Mouse (Mus musculus) C2C12 (cell line): Measurements from ENCODE around the gene Slc1a4. TPM values are rescaled to one million over a fixed set of nuclear protein-coding genes. Genes with fewer than 3 reads are reported as not detected.

Experiments used
- H3K27me3 ChIP-seq: one replicate; pipeline ENCODE4 v1.6.1; 2011; ENCODE audit not compliant: control insufficient read depth, insufficient read depth, insufficient read length
- H3K36me3 ChIP-seq: one replicate; pipeline ENCODE4 v1.6.1; 2011; ENCODE audit not compliant: control insufficient read depth, insufficient read depth
- H3K4me3 ChIP-seq: one replicate; pipeline ENCODE4 v1.5.1; 2011; ENCODE audit warnings: mild to moderate bottlenecking, control low read depth; ENCODE audit not compliant: poor library complexity, insufficient read depth, severe bottlenecking
- H3K79me2 ChIP-seq: one replicate; pipeline ENCODE4 v1.6.1; 2011; ENCODE audit not compliant: control insufficient read depth, insufficient read depth
- H3K79me3 ChIP-seq: one replicate; pipeline ENCODE4 v1.6.1; 2011; ENCODE audit warnings: low read depth, control low read depth
- H3ac ChIP-seq: one replicate; pipeline ENCODE3; 2011; ENCODE audit warnings: low read depth; ENCODE audit not compliant: control insufficient read depth, insufficient read length
- CEBPB ChIP-seq: IDR thresholded peaks from one replicate; pipeline ENCODE4 v1.6.1; 2011; ENCODE audit warnings: low read depth, mild to moderate bottlenecking, control low read depth, moderate library complexity
- CTCF ChIP-seq: IDR thresholded peaks from one replicate; pipeline ENCODE4 v1.5.1; 2011; ENCODE audit not compliant: control insufficient read depth, insufficient read depth, insufficient read length
- FOSL1 ChIP-seq: IDR thresholded peaks from one replicate; pipeline ENCODE4 v1.8.0; 2011; ENCODE audit warnings: mild to moderate bottlenecking, low read length; ENCODE audit not compliant: poor library complexity, insufficient read depth, severe bottlenecking
- MAX ChIP-seq: IDR thresholded peaks from one replicate; pipeline ENCODE4 v1.6.1; 2011; ENCODE audit warnings: mild to moderate bottlenecking, control low read depth
- MYOD1 ChIP-seq: IDR thresholded peaks from one replicate; pipeline ENCODE4 v1.6.1; 2011; ENCODE audit warnings: low read depth; ENCODE audit not compliant: control insufficient read depth, insufficient read length
- MYOG ChIP-seq: IDR thresholded peaks from one replicate; pipeline ENCODE4 v1.6.1; 2011; ENCODE audit not compliant: control insufficient read depth, insufficient read length; ENCODE audit errors: extremely low read depth
- USF1 ChIP-seq: IDR thresholded peaks from one replicate; pipeline ENCODE4 v1.6.1; 2011; ENCODE audit warnings: low read depth, mild to moderate bottlenecking, control low read depth, moderate library complexity
- polyA plus RNA-seq: library from polyadenylated mRNA; unstranded; fragments of >200 nt; fragmentation: generic; extraction: Trizol; gene quantifications from one replicate; pipeline ENCODE4 v1.2.1, GENCODE M21; 2012; ENCODE audit warnings: missing spikeins

Gene Slc1a4
- polyA plus RNA-seq, 1 experiment, result 19.8 TPM

- no peaks in the 10 kb centered on the region for H3K36me3 ChIP-seq
- no peak overlapping the region for H3ac ChIP-seq
- TF ChIP-seq MYOG (no peak), CTCF (no peak), MYOD1 (no peak), MAX (no peak), USF1 (no peak), FOSL1 (no peak), CEBPB (no peak)
- no peaks in the 10 kb centered on the region for H3K79me2 ChIP-seq
- H3K79me3 ChIP-seq, result no peaks in the 10 kb centered on the region
- no peak overlapping the region for H3K4me3 ChIP-seq
- H3K27me3 ChIP-seq, result no peaks in the 10 kb centered on the region
Observed at GRCm38 (mm10) chr11:20284463-20284862, 48.0 kb downstream of the Slc1a4 start.

DNA sequence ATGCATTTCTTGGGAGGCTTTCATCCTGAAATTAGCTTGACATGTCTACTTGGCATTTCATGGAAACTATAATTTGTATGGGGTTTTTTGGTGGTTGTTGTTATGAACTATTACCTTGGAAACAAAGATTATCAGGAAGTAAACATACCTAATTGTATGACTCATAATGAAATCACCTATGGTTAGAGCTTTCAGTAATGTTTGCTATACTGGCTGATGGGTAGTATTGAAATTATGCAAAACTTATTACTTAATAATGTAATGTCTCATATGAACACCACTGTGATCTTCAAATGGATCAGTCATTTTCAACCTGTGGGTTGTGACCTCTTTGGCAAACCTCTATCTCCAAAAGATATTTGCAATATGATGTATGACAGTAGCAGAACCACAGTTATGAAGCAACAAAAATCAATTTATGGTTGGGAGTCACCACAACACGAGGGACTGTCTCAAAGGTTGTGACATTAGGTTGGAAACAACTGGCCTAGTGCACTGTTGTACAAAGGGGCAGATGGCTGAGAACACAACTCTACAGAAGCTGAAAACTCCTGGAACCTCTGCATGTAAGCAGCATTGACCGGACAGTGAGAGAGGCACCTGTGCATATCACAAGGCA, 49.8 kb downstream of the Slc1a4 start:
- no peaks in the 10 kb centered on the region for H3K79me3 ChIP-seq
- H3K79me2 ChIP-seq, result no peaks in the 10 kb centered on the region
- TF ChIP-seq MYOG, result no peak
- TF ChIP-seq USF1, result no peak
- TF ChIP-seq CEBPB, result peak; percentile 19
- H3K36me3 ChIP-seq, result no peaks in the 10 kb centered on the region
- H3ac ChIP-seq, result no peak overlapping the region
- no peaks in the 10 kb centered on the region for H3K27me3 ChIP-seq
- H3K4me3 ChIP-seq, result no peak overlapping the region

DNA sequence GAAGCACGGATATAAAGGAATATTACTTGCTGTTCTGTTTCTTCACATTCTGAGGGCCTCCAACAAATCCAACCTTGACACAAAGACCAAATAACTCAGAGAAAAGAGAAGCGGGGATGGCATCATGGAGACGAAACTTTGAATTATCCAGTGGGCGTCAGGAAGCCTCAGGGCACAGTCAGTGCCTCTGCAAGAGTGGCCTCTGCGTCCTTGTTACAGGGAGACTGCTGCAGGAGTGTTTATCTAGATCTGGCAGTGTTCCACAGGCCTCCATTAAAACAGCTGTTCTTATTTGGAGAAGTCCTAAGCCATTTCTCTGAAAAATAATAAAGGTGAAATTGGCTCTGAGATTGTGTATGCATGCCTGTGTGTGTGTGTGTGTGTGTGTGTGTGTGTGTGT, 51.5 kb downstream of the Slc1a4 start:
- Histone ChIP-seq H3K4me3 (no peak overlapping the region), H3K79me3 (no peaks in the 10 kb centered on the region), H3ac (no peak overlapping the region), H3K36me3 (no peaks in the 10 kb centered on the region), H3K79me2 (no peaks in the 10 kb centered on the region), H3K27me3 (no peaks in the 10 kb centered on the region)
- TF ChIP-seq FOSL1 (no peak), CTCF (no peak), USF1 (no peak), CEBPB (no peak), MAX (no peak), MYOG (no peak), MYOD1 (no peak)

GRCm38 (mm10) chr11:20278702-20279101, 53.8 kb downstream of the Slc1a4 start:
- H3K4me3 ChIP-seq, result no peak overlapping the region
- TF ChIP-seq FOSL1 (no peak), MYOG (no peak), CTCF (no peak), CEBPB (no peak), MYOD1 (no peak), MAX (no peak), USF1 (no peak)
- no peaks in the 10 kb centered on the region for H3K27me3 ChIP-seq
- H3K36me3 ChIP-seq, result no peaks in the 10 kb centered on the region
- no peaks in the 10 kb centered on the region for H3K79me3 ChIP-seq
- no peaks in the 10 kb centered on the region for H3K79me2 ChIP-seq
- no peak overlapping the region for H3ac ChIP-seq

GRCm38 (mm10) chr11:20277106-20277505, 55.4 kb downstream of the Slc1a4 start:
- Histone ChIP-seq H3K36me3 (no peaks in the 10 kb centered on the region), H3K79me2 (no peaks in the 10 kb centered on the region), H3ac (no peak overlapping the region), H3K27me3 (no peaks in the 10 kb centered on the region), H3K4me3 (no peak overlapping the region), H3K79me3 (no peaks in the 10 kb centered on the region)
- TF ChIP-seq USF1 (no peak), CEBPB (no peak), FOSL1 (no peak), MYOG (no peak), MAX (no peak), CTCF (no peak), MYOD1 (no peak)

DNA sequence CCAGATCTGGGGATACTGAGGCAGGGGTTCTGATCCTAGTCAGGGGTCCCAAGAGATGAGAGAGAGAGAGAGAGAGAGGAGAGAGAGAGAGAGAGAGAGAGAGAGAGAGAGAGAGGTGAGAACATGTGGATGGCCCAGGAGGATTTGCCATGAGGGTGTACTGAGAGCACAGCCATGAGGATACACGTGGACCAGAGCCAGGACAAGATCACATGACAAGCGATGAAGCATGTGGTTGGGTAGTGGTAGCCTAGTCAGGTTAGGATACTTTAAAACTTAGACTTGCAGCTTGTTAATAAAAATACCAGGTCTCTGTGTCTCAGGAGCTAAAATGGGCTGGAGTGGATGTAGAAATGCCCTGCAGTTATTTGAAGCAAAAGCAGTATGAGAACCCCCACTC, 56.5 kb downstream of the Slc1a4 start:
- TF ChIP-seq FOSL1 (no peak), CTCF (no peak), CEBPB (no peak), USF1 (no peak), MAX (no peak), MYOD1 (no peak), MYOG (no peak)
- no peaks in the 10 kb centered on the region for H3K27me3 ChIP-seq
- H3K79me2 ChIP-seq, result no peaks in the 10 kb centered on the region
- no peak overlapping the region for H3K4me3 ChIP-seq
- no peaks in the 10 kb centered on the region for H3K79me3 ChIP-seq
- H3K36me3 ChIP-seq, result no peaks in the 10 kb centered on the region
- H3ac ChIP-seq, result no peak overlapping the region
